Mouse (Mus musculus): ENCODE data around the gene 1700067K01Rik. TPM values are rescaled to one million over a fixed set of nuclear protein-coding genes. Genes with fewer than 3 reads are reported as not detected.

The 1700067K01Rik gene
- polyA plus RNA-seq, 1 experiment, result 0.36 TPM

DNA sequence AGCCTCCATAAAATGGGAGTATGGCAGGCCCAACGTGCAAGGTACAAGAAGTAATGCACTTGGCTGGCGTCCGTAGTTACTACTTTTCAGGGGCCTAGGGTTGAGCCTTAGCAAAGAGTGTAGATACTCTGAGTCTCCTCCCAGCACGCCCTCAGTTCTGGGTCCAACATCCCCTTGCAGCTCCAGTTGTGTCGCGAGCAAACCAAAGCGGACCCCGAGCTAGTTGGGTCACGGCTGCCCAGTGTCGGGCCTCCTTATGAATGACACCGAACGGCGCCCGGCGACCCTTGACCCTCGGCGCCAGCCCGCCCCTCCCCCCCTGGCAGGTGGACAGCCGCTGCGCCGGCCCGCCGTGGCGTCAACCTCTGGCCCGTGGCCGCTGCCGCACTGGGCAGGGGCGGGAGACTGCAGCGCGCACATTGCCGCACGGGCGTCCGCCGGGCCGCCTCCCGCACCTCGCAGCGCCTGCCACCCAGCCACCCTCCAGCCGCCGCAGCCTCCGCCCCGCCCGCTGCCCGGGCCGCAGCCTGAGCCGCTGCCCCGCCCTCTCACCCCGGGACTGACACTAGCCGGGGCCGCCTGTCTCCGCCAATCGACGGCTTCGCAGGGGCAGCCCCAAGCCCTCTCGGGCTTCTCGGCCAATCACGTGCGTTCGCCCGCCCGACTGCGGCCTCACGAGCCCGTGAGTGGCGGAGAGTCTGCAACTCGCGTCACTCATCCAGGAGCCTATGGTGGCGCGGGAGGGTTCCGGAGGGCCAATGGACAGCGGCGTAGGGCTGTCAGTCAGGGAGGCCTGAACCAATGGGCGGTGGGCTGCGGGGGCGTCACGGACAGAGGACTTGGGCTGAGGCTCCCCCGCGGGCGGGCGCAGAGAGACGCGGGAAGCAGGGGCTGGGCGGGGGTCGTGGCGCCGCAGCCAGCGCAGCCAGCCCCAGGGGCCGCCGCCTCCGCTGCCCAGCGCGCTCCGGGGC, 28.9 kb upstream of the 1700067K01Rik start, which contains the start of gene Prkaca:
Gene Prkaca (plus strand): TSS at position 844 of the 971 bp plus-strand sequence.
- peak; percentile 93 for DNase-seq
- H3K4me1 ChIP-seq (ENCODE audit: control insufficient read depth, insufficient read depth, low read length), result peaks cover 14% of the 10 kb centered on the region
- under 1% methylated on average over 80 of the region's 94 CpGs for WGBS
- TF ChIP-seq CTCF (IDR thresholded peaks at IDR 0.05; ENCODE audit: insufficient read depth, low read length), result no peak
- TF ChIP-seq POLR2A (IDR thresholded peaks at IDR 0.05; ENCODE audit: borderline replicate concordance, extremely low read depth, low read depth, low read length), result peak; percentile 50; the same call in 1 of the 2 replicates
- peak within 1 kb of the TSS; percentile 93 for H3K4me3 ChIP-seq (replicated peaks; ENCODE audit: extremely low read depth, low read depth, low read length)

DNA sequence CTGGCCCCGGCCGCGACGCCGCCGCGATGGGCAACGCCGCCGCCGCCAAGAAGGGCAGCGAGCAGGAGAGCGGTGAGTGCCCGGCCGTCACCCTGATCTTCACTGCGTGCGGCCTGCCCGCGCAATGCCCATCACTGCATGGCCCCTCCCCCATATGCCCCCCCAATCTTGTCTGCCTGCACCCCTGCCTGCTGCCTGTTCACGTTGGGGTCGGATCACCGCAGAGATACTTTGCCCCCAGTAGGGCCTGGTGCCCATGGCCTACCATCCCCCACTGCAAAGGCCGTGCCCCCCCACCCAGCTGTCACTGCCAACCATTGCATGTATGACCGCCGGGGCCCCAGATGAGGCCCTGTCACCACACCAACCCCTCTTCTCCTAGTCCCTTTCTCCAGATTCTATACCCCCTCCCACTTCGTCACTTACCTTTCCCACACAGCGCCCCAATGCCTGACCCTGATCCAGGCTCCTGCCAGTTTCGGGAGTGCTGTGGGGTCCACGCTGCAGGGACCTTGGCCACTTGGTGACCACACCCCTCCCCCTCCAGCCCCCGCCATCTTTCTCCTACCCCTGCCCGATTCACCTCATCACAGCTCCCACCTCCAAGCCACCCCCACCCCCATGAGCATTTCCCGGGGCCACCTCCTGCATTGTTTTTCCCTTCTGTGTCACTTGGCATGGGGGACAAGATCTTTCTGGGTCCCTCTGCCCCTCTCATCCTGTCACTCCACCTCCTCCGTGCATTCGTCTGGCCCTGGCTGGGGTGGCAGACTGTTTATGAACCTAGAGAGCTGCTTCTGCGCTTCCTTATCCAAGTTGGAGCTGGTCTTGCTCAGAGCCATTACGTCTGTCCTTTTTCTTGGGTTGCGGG, 27.9 kb upstream of the 1700067K01Rik start:
- Histone ChIP-seq H3K4me3 (replicated peaks; ENCODE audit: extremely low read depth, low read depth, low read length) (peak overlapping the region; percentile 93), H3K4me1 (ENCODE audit: control insufficient read depth, insufficient read depth, low read length) (peaks cover 18% of the 10 kb centered on the region)
- peak; percentile 35 for DNase-seq
- WGBS, result 3% methylated on average over 37 of the region's 37 CpGs
- TF ChIP-seq POLR2A (IDR thresholded peaks at IDR 0.05; ENCODE audit: borderline replicate concordance, extremely low read depth, low read depth, low read length) (no peak), CTCF (IDR thresholded peaks at IDR 0.05; ENCODE audit: insufficient read depth, low read length) (no peak)

DNA sequence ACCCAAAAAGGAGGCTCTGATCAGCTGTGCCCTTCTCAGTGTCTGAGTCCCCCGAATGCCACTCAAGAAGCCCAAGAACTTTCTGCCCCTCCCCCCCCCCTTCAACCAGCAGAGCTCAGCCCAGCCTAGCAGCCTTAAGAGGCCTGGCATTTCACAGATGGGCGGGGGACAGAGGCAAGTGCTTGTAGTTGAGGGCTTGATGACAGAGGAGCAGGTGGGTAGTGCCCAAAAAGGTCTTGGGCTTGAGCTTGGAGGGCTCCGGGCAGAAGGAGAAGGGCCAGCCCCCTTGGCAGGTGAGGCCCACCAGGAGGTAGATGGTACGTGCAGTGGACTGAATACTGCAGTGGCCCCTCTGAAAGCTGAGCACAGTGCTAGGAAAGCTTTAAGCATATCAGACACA, 26.8 kb upstream of the 1700067K01Rik start:
- 64% methylated on average over 4 of the region's 4 CpGs for WGBS
- TF ChIP-seq POLR2A (IDR thresholded peaks at IDR 0.05; ENCODE audit: borderline replicate concordance, extremely low read depth, low read depth, low read length) (no peak), CTCF (IDR thresholded peaks at IDR 0.05; ENCODE audit: insufficient read depth, low read length) (no peak)
- Histone ChIP-seq H3K4me1 (ENCODE audit: control insufficient read depth, insufficient read depth, low read length) (peaks cover 18% of the 10 kb centered on the region), H3K4me3 (replicated peaks; ENCODE audit: extremely low read depth, low read depth, low read length) (no peak overlapping the region)
- DNase-seq, result peak; percentile 51

DNA sequence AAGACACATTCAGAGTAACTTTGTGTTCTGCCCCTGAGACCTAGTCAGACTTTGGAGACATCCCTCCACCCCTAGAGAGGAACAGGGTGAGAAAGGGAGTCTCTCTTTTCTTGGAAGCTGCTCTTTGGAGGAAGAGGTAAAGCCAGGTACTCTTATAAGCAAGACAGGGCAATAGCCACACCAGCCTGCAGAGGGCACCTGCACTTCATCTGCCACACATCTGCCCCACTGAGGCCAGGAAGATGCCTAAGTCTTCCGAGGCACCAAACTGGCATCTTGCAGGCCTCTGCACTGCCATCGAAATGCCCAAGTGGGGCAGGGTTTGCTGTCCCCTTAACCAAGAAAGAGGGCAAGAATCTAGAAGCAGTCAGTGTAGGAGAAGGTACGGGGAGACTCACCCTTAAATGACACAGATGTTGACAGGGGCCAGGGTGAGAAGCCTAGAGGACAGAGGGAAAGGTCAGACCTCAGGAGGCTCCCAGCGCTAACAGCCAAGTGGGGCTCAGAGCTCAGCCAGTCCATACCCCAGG, 25.1 kb upstream of the 1700067K01Rik start:
- DNase-seq, result peak; percentile 45

DNA sequence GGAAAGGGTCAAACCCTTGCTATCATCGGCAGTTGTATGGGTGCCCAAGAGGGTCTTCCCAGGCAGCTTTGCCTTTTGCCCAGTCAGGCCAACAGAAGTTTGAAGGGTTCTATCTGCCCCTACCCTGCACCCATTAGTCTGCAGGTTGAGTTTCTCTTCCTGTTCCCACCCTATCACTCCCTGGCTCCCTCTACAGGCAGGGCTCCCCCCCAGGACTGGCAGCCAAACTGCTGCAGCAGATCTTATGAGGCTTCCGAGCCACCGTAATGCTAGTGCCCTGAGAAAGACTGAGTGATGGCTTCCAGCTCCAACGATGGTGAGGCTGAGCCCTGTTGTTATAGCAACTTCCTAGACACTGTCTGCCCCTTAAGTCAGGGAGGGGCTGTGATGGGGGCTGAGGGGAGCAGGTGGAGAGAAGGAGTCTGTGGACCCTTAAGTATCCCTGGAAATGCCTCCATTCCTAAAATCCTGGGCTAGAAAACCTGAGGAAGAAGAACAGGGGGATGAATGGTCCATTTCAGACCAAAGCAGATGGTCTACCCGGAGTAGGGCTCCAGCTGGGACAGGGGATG, 24.4 kb upstream of the 1700067K01Rik start:
- no peak for DNase-seq
- 72% methylated on average over 5 of the region's 5 CpGs for WGBS

More for the DNA sequence above, 25.1 kb upstream of the 1700067K01Rik start:
- no peak overlapping the region for H3K4me3 ChIP-seq (replicated peaks; ENCODE audit: extremely low read depth, low read depth, low read length)
- TF ChIP-seq CTCF (IDR thresholded peaks at IDR 0.05; ENCODE audit: insufficient read depth, low read length) (peak; percentile 72), POLR2A (IDR thresholded peaks at IDR 0.05; ENCODE audit: borderline replicate concordance, extremely low read depth, low read depth, low read length) (no peak)
- 71% methylated on average over 4 of the region's 4 CpGs for WGBS
- H3K4me1 ChIP-seq (ENCODE audit: control insufficient read depth, insufficient read depth, low read length), result peaks cover 18% of the 10 kb centered on the region

DNA sequence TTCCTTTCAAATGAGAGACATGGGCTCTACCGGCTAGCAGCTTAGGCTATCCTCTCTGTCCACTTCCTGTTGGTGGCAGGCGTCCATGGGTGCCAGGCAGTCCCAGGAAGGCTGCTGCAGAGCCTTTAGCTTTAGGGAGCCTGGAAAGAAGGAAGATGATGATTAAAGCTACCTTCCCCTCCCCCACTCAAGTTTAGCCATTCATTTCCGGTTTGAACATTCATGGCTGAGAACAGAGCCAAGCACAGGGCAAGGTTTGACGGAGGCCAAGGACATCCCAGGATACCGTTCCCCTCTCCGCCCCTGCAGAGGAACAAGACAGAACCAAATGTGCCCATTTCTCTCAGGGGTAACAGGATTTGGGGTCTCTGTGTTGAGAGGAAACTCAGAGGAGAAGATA, 23.7 kb upstream of the 1700067K01Rik start:
- DNase-seq, result no peak
- H3K4me3 ChIP-seq (replicated peaks; ENCODE audit: extremely low read depth, low read depth, low read length), result no peak overlapping the region
- TF ChIP-seq POLR2A (IDR thresholded peaks at IDR 0.05; ENCODE audit: borderline replicate concordance, extremely low read depth, low read depth, low read length) (no peak), CTCF (IDR thresholded peaks at IDR 0.05; ENCODE audit: insufficient read depth, low read length) (no peak)

More for the DNA sequence above, 24.4 kb upstream of the 1700067K01Rik start:
- peaks cover 18% of the 10 kb centered on the region for H3K4me1 ChIP-seq (ENCODE audit: control insufficient read depth, insufficient read depth, low read length)
- TF ChIP-seq CTCF (IDR thresholded peaks at IDR 0.05; ENCODE audit: insufficient read depth, low read length), result no peak
- no peak overlapping the region for H3K4me3 ChIP-seq (replicated peaks; ENCODE audit: extremely low read depth, low read depth, low read length)

DNA sequence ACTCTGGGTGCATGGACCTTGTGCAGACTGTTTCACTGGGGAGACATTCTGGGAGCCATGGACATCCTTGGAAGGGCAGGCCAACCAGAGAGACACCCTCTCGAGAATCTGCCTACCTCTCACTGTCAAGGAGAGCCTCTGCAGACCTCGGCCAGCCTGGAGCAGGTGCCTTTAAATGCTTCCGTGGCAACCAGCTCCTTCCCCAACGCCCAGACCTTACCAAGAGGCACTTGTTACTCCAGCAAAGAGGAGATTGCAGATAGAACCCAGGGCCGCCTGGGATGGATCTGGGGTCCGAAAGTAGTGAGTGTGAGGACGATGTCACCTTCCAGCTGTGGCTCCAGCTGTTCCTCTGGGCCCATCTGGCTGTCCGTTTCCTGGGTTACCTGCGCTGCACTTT, 23.1 kb upstream of the 1700067K01Rik start:
- WGBS, result 64% methylated on average over 9 of the region's 9 CpGs
- Histone ChIP-seq H3K4me3 (replicated peaks; ENCODE audit: extremely low read depth, low read depth, low read length) (no peak overlapping the region), H3K4me1 (ENCODE audit: control insufficient read depth, insufficient read depth, low read length) (peaks cover 18% of the 10 kb centered on the region)
- TF ChIP-seq POLR2A (IDR thresholded peaks at IDR 0.05; ENCODE audit: borderline replicate concordance, extremely low read depth, low read depth, low read length) (no peak), CTCF (IDR thresholded peaks at IDR 0.05; ENCODE audit: insufficient read depth, low read length) (no peak)
- no peak for DNase-seq

More for the DNA sequence above, 23.7 kb upstream of the 1700067K01Rik start:
- H3K4me1 ChIP-seq (ENCODE audit: control insufficient read depth, insufficient read depth, low read length), result peaks cover 18% of the 10 kb centered on the region
- 21% methylated on average over 6 of the region's 6 CpGs for WGBS

DNA sequence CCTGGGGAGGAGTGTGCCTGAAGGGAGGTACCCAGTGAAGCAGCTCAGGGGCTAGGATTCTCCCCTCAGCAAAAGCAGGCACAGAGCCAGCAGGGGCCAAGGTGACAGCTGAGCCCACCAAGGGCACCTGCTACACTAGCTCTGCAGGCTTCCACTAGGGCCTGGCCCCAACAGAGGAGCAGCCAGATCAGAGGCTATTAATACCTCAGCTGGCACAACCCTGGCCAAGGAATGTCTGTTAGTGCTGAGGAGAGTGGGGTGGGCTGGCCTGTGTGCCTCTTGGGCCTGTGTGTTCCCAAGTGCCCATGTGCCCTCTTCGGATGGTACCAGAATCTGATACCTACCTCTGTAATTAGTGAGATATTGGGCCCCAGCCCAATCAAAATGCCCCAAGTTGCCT, 21.1 kb upstream of the 1700067K01Rik start:
- peaks cover 11% of the 10 kb centered on the region for H3K4me1 ChIP-seq (ENCODE audit: control insufficient read depth, insufficient read depth, low read length)
- no peak overlapping the region for H3K4me3 ChIP-seq (replicated peaks; ENCODE audit: extremely low read depth, low read depth, low read length)
- WGBS, result 96% methylated on average over 1 of the region's 1 CpGs
- TF ChIP-seq POLR2A (IDR thresholded peaks at IDR 0.05; ENCODE audit: borderline replicate concordance, extremely low read depth, low read depth, low read length) (no peak), CTCF (IDR thresholded peaks at IDR 0.05; ENCODE audit: insufficient read depth, low read length) (no peak)
- no peak for DNase-seq

DNA sequence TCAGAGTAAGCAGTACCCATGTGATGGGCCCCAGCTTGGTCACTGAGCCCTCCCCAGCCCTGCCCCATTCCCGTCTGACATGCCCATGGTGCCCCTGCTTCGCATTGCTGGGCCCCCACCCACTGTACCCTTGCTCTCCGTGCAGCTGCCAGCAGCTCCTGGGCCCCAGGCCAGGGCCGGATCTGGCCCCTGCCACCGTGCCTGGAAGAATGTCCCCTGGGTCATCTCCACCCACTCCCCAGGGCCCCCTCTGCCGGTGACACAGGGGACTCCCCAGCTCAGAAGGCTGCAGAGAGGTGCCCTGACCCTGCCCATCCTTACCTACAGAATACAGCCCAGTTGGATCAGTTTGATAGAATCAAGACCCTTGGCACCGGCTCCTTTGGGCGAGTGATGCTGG, 20.5 kb upstream of the 1700067K01Rik start:
- 72% methylated on average over 8 of the region's 8 CpGs for WGBS
- peaks cover 11% of the 10 kb centered on the region for H3K4me1 ChIP-seq (ENCODE audit: control insufficient read depth, insufficient read depth, low read length)
- no peak for DNase-seq
- TF ChIP-seq POLR2A (IDR thresholded peaks at IDR 0.05; ENCODE audit: borderline replicate concordance, extremely low read depth, low read depth, low read length), result no peak
- no peak for TF ChIP-seq CTCF (IDR thresholded peaks at IDR 0.05; ENCODE audit: insufficient read depth, low read length)
- no peak overlapping the region for H3K4me3 ChIP-seq (replicated peaks; ENCODE audit: extremely low read depth, low read depth, low read length)

All from lung, adult 2 months (tissue).